Mouse (Mus musculus) MEL (cell line): ENCODE data around the gene Vdac1.

Source experiments
- CHD1 ChIP-seq: IDR thresholded peaks from 2 replicates; pipeline ENCODE4 v1.6.1; 2012; ENCODE audit warnings: low read depth, mild to moderate bottlenecking, inconsistent platforms, low read length, improper control_type of control experiment
- CTCF ChIP-seq, 3 experiments: IDR thresholded peaks in 2 of 3; conservative IDR thresholded peaks in 1 of 3; 2 replicates each; pipeline ENCODE4 v1.5.1; 2011 to 2012; ENCODE audit warnings: low read length in 3 of 3, low read depth in 2 of 3, mild to moderate bottlenecking in 2 of 3, improper control_type of control experiment in 1 of 3, inconsistent platforms in 1 of 3, mixed read lengths in 1 of 3, moderate library complexity in 1 of 3; ENCODE audit not compliant: control insufficient read depth in 1 of 3, insufficient read depth in 1 of 3, poor library complexity in 1 of 3, severe bottlenecking in 1 of 3
- GATA1 ChIP-seq: IDR thresholded peaks from 2 replicates; pipeline ENCODE4 v1.6.1; 2011; ENCODE audit warnings: low read depth, low read length, improper control_type of control experiment
- JUND ChIP-seq: IDR thresholded peaks from 2 replicates; pipeline ENCODE4 v1.6.1; 2011; ENCODE audit warnings: low read depth, mild to moderate bottlenecking, improper control_type of control experiment, low read length
- KAT2A ChIP-seq: conservative IDR thresholded peaks from 2 replicates; pipeline ENCODE4 v1.6.1; 2012; ENCODE audit warnings: low read depth, low read length, improper control_type of control experiment, inconsistent platforms
- MYC ChIP-seq: IDR thresholded peaks from 2 replicates; pipeline ENCODE4 v1.6.1; 2011; ENCODE audit warnings: low read depth, mild to moderate bottlenecking, low read length, improper control_type of control experiment, moderate library complexity
- POLR2A ChIP-seq, 2 experiments: IDR thresholded peaks; 2 replicates each; pipeline ENCODE4 v1.6.1; 2011 to 2012; ENCODE audit warnings: low read length in 2 of 2, mild to moderate bottlenecking in 2 of 2, control low read depth in 1 of 2, improper control_type of control experiment in 1 of 2, low read depth in 1 of 2, moderate library complexity in 1 of 2; ENCODE audit not compliant: control insufficient read depth in 1 of 2, insufficient read depth in 1 of 2, poor library complexity in 1 of 2
- SIN3A ChIP-seq: IDR thresholded peaks from 2 replicates; pipeline ENCODE4 v1.6.1; 2012; ENCODE audit warnings: low read length, improper control_type of control experiment, inconsistent platforms

- no peak for TF ChIP-seq CTCF (IDR thresholded peaks at IDR 0.05 in 2 of 3, conservative IDR thresholded peaks at IDR 0.05 in 1 of 3; ENCODE audit: control insufficient read depth in 1 of 3, insufficient read depth in 1 of 3, low read depth in 2 of 3, low read length in 3 of 3, poor library complexity in 1 of 3, severe bottlenecking in 1 of 3)
- TF ChIP-seq POLR2A (IDR thresholded peaks at IDR 0.05; ENCODE audit: control insufficient read depth in 1 of 2, insufficient read depth in 1 of 2, low read depth in 1 of 2, low read length in 2 of 2, poor library complexity in 1 of 2) = no peak
- TF ChIP-seq MYC = no peak
- no peak for TF ChIP-seq GATA1
- TF ChIP-seq KAT2A = no peak
- TF ChIP-seq CHD1 = no peak
- TF ChIP-seq SIN3A = no peak
- TF ChIP-seq JUND = no peak
Observed at GRCm38 (mm10) chr11:52419861-52420260, 59.2 kb downstream of the Vdac1 start.
